Mouse (Mus musculus): ENCODE measurements around the gene Icam1.

Icam1 gene

DNA sequence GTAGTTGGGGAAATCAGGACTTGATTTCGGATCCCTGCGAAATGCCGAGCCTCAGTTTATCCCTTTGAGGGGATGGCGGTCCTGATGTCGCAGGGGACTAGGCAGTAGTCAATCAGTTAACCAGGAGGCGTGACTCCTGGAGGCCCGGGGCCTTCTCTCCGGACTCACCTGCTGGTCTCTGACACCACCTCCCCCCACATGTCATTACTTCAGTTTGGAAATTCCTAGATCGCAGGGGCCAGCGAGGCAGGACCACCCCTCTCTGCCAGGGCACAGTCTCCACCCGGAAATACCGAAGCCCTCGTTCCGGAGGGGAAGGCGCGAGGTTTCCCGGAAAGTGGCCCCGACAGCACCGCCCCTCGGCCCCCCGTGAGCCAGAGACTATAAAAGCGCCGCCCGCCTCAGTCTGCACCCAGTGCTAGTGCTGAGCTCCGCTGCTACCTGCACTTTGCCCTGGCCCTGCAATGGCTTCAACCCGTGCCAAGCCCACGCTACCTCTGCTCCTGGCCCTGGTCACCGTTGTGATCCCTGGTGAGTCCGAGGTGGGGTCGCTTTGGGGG, at the start of gene Icam1:
Icam1 (plus strand) TSS at position 415 of the 560 bp plus-strand sequence.
- DNase-seq (ENCODE audit: low spot score), result no peak

- no peak for DNase-seq (ENCODE audit: low spot score)
Observed at GRCm38 (mm10) chr9:20966008-20966407, 49.8 kb upstream of the Icam1 start.

- DNase-seq (ENCODE audit: low spot score), result no peak
Observed at GRCm38 (mm10) chr9:20966747-20967146, 49.0 kb upstream of the Icam1 start.

DNA sequence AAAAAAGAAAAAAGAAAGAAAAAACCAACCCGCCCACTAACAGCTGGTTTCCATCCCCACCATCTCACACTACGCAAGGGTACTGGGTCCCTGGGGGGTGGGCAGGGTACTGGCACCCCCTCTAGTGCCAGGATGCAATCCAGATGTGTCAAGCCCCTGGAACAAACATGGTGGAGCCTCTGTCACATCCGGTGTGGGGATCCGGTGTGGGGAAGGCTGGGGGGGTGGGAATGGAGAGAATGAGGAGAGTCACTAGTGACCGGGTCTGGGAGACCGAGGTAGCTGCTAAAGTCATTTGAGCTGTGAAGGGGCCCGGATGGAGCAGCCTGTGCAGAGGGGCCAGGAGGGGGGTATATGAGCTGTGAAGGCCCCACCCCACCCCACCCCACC, 44.0 kb upstream of the Icam1 start:
- peak; percentile 34 for DNase-seq (ENCODE audit: low spot score)

DNA sequence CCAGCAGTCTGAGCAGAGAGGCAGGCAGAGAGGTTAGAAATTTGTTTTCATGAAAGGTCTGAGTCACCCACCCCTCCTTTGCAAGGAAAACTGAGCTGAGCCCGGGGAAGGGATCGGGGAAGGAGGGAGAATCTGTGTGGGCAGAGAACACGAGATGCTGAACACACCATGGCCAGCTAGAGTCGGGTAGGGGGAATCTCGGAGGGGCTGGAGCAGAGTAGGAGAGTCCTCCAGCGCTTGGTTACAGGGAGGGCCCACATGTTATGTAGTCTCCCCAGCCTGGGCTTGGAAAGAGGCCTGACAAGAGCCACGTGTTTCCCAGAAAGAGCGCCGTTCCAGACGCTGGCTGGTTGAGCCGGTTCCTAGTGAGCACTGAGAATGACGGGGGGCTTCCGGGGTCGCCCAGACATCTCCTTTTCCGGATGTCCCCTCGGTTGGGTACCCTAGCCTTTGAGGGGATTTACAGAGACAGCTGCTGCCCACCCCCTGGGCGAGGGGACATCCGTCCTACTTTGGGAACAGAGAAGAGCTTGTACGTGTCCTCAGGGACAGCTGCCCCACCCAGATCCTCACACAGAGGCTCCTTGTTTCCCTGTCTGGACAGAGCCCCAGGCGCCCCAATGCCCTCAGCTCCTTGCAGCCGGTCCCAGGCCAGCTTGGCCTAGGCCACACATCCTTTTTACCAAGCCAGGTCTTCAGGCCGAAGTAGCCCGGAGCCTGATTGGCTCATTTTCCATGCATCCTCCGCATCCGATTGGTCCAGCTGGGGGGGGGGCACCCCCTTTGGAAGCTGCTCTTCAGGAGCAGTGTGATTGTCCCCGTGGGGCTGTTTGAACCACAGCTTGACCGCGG, 43.4 kb upstream of the Icam1 start:
- peak; percentile 67 for DNase-seq (ENCODE audit: low spot score)

DNA sequence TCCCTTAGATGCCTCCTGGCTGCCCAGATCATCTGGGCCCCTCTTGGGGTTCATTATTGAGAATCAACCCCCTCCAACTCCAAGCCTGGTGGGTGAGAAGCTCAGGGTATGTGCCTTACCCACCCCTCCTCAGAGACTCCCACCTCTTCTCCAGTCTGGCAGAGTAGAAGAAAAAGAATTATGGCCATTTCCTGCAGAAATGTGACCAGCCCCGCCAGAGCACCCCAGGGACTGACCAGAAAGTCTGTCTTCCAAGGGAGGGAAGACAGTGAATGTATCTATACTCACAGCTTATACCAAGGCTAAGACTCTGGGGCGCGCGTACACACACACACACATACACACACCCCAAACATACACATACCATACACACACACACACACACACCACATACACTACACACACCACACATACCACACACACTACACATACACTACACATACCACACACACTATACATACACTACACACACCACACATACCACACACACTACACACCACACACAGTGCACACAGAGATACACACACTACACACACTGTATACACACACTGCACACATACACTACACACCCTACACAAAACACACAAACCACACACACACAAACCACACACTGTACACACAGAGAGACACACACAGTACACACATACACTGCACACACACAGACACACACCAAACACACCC, 42.6 kb upstream of the Icam1 start:
- no peak for DNase-seq (ENCODE audit: low spot score)

DNA sequence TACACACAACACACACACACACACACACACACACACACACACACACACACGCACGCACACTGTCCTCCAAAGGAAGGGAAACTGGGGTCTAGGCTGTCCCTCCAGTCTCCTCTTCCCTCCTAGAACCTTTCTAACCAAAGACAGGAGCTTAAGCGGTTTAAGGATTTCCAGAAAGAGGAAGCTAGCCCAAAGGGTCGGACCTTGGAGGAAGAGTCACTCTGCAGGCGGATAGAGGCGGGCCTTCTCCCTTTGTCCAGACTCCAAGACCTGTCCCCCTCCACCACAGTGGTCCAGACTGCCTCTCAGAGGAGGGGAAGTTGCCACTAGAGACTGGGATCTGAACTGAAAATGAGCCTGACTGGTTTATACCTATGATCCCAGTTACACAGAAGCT, 42.1 kb upstream of the Icam1 start:
- no peak for DNase-seq (ENCODE audit: low spot score)

DNA sequence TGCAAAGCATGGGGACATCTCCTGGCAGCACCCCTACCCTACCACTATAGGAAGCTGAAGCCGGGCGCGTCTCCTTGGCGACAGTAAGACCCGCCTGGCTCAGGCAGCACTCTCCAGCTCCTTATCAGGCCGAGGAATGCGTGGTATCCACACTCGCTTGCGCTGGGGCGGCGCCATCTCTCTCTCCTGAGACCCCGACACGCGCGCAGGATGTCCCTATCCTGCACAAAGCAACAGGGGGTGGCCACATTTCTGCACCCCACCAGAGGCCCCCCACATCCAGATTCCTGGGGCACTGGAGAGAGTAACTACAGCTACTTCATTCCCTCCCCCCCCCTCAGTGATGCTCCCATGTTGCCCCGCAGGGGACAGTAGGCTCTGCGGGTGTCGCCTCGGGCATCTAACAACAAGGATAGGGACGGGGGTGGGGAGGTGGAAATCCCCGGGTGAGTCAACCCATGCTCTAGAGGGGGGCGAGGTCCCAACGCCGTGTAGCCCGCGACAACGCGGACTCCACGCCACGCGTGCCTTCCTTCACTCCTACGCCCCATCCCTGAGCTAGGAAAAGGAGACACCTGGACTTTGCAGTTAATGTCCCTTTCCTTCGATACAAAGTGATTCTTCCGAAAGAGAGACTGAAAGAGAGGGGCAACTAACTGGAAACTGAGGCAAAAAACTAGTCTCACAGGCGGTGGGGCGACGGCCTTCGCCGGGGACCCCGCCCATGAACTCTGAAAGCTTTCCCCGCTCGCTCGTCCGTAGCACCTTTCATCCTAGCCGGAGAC, 40.2 kb upstream of the Icam1 start:
- peak; percentile 29 for DNase-seq (ENCODE audit: low spot score)

DNA sequence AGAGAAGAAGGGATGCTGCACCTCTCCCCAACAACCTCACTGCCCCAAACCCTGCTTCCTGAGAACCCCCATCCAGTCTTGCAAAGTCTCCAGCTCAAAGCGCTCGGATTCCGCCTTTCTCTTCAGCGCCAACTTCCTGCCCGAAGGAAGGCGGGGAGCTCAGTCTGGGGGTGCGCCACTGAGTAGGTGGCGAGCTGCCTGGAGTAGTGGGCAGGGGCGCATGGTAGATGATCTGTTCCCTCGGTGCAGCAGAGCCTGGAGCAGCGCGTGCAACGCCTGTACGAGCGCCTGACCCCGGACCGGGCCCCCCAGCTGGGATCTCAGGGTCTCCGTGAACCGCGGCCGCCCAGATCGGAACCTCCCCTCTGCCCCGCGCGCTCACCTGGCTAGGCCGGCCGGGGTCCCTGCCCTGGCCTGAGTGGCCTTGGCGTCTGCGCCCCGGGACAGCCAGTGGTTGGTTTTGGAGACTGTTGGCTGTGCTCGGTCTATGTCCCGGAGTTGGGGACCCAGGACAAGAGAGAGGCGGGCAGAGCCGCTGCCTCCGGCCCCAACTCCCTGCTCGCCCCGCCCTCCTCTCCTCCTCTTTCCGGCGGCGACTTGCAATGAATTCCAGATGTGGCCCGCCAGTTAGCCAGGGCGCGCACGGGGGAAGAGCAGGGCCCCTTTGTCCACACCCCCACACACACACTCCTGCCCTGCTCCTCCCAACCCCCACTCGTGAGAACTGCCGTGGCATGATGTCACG, 39.4 kb upstream of the Icam1 start, which contains the start of gene S1pr2:
S1pr2 (minus strand) TSS at position 566 of the 745 bp plus-strand sequence.
- DNase-seq (ENCODE audit: low spot score), result peak; percentile 86

- DNase-seq (ENCODE audit: low spot score), result no peak
Observed at GRCm38 (mm10) chr9:20976961-20977689, 38.7 kb upstream of the Icam1 start.

DNA sequence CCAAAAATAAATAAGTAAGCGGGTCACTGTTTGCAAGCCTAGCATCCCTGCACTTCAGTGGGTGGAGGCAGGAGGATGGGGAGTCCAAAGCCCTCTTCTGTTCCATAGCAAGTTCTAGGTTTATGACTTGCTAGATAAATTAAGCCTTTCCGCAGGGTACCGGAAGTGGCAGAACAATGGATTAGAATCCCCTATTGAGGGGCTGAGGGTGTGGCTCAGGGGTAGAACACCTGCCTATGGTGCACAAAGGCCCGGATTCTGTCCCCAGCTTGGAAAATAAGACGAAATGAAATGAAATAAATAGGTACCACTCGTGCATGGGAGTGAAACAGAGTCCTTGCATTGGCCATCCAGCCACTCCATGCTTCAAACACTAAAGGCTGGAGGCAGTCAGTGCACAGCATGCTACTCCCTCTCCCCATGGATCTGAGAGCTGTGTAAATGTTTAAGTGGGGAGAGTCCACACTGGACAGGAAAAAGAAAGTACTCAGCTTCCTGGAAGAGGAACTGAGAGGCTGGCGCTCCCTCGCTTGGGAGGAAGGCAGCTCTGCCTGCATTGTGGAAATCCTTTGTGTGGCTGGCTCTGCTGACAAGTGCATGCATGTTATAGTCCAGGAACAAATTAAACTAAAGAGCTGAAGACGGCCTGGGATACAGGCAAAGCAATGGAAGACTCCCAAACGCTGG, 37.2 kb upstream of the Icam1 start:
- no peak for DNase-seq (ENCODE audit: low spot score)

DNA sequence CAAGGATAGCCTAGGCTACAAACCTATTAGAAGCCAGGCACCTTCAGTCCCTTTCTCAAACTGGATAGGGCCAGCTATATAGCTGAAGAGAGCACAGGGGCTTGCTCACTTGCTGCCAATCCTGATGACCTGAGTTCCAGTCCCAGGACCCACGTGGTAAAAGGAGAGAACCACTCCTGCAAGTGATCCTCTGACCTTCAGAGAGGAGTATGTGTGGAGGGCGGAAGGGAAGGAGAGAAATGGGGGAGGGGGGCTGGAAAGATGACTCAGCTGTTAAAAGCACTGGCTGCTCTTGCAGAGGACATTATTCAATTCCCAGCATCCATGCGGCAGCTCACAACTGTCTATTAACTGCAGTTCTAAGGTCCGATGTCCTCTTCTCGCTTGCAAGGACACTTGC, 36.6 kb upstream of the Icam1 start:
- DNase-seq (ENCODE audit: low spot score), result no peak

GRCm38 (mm10) chr9:20979769-20980168, 36.0 kb upstream of the Icam1 start:
- no peak for DNase-seq (ENCODE audit: low spot score)

DNA sequence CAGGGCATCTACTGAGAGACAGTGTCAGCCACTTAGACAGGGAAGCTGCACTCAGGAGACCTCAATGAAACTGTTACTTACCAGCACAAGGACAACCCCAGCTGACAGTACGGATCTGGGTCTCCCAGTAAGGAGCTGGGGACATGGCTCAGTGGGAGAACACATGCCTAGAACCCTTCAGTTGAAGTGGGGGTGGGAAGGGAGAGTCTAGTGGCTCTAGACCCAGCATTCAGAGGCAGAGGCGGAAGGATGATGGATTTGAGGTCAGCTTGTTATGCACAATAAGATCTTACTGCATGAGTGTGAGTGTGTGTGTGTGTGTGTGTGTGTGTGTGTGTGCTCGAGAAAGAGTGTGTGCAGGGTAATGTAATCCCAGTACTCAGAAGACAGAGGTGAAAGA, 33.6 kb upstream of the Icam1 start:
- no peak for DNase-seq (ENCODE audit: low spot score)

DNA sequence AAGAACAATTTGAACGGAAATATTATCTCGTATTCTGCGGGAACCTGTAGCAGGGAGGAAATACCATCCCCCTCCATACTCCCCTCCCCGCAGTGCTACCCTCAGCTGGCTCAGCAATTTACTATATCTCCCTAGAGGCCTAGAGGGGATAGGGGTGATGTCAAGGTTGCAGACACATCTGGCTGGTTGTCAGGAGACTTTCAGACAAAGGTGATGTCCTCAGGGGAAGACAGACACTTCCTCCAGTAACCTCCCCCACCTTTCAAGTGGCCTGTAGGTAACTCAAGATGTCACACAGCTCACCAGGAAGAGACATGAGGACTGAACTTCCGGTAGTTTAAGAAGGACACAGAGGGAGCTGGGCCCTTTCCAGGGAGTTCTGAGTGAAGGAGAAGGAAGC, 32.6 kb upstream of the Icam1 start:
- no peak for DNase-seq (ENCODE audit: low spot score)

DNA sequence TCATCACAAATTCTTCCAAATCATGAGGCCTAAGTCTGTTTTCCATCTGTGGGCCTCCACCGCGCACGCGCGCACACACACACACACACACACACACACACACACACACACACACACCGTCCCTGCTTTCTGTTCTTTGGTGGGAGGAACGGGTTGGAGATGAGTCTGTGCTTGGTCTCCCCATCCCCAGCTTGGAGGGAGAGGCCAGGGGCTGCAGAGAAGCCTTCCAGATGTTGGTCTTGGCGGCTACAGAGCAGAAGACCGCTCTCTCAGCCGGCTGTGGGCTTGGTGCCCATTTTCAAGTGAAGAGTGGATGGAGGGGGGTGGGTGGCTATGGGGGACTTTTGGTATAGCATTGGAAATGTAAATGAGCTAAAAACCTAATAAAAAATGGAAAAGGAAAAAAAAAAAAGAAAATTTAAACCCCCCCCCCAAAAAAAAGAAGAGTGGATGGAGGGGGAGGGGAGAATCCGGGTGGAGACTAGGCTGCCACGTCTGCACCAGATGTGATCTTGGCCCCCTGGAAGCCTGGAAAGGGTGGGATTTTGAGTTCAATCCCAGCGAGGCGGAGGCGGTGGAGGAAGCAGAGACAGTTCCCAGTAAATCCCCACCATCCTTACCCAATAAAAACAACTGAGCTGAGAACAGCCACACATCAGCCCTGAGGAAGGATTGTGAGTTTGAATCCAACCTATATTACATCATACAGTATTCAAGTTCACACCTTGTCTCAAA, 28.7 kb upstream of the Icam1 start:
- DNase-seq (ENCODE audit: low spot score), result no peak

DNA sequence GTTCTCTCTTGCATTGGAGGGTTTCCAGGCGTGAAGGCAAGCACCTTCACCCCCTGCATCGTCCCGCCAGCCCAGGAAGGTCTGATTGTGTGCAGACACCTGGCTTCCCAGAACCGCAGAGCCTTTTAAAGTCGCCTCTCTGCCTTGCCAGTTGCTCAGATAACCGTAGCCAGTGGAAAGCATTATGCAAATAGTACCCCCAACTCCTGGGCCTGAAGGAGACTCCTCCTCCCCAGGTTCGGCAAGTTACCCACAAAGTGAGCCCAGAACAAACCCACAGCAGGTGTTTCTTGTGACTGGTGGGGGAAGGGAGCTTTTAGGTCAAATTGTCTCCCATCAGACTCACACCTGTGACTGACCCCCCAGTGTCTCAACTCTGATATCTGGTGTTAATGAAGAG, 27.8 kb upstream of the Icam1 start:
- no peak for DNase-seq (ENCODE audit: low spot score)

- DNase-seq (ENCODE audit: low spot score), result no peak
Observed at GRCm38 (mm10) chr9:20990861-20991260, 24.9 kb upstream of the Icam1 start.

- DNase-seq (ENCODE audit: low spot score), result no peak
Observed at GRCm38 (mm10) chr9:20991587-20991986, 24.2 kb upstream of the Icam1 start.

All from MN1 (cell line).